Mouse (Mus musculus) lung, postnatal 36 days (tissue): ENCODE data around the gene Ppp1r1c.
"Not testable (repeated sequence)": the region's sequence is repeated elsewhere in the genome, so short reads cannot be mapped to it uniquely, and the experiment has no call there.

Experiments used
- DNase-seq: peaks from one replicate; pipeline ENCODE4 v3.0.0; 2022; ENCODE audit warnings: mixed read lengths

Gene Ppp1r1c

GRCm38 (mm10) chr2:79744164-79744563 is 36.6 kb downstream of the Ppp1r1c start:
- DNase-seq: no peak

DNA sequence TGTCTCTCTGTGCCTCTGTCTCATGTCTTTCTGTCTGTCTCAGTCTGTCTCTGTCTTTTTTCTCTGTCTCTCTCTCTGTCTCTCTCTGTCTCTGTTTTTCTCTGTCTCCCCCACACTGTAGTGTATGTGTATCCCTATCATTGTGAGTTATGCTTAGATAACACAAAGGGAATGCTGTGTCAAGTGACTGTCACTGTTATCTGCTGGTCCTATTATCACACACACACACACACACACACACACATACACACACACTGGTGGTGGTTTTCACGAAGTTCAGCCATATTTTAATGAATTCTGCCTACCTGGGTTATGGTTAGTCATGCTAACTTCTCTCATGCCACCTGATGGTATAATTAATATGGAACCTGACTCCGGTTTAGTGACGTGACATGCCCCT is 44.1 kb downstream of the Ppp1r1c start:
- DNase-seq: no peak

DNA sequence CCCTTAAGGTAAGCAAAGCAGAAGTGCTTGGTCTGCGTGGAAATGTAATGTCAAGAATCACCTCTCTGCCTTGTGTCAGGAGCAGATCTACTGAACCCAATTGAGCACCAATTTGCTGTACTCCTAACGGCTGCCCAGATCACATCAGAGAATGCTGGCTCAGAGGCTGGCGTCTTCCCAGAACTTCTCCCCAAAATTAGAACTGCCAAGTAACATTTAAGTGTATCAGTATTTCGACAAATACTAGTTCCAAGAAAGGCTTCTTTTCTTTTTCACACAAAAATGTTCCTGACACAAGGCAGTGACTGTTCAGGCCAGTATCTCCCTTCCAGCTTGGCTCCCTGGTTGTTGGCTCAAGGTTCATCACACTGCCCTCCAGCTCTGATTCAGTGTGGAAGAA is 52.4 kb downstream of the Ppp1r1c start:
- DNase-seq: peak; percentile 15

DNA sequence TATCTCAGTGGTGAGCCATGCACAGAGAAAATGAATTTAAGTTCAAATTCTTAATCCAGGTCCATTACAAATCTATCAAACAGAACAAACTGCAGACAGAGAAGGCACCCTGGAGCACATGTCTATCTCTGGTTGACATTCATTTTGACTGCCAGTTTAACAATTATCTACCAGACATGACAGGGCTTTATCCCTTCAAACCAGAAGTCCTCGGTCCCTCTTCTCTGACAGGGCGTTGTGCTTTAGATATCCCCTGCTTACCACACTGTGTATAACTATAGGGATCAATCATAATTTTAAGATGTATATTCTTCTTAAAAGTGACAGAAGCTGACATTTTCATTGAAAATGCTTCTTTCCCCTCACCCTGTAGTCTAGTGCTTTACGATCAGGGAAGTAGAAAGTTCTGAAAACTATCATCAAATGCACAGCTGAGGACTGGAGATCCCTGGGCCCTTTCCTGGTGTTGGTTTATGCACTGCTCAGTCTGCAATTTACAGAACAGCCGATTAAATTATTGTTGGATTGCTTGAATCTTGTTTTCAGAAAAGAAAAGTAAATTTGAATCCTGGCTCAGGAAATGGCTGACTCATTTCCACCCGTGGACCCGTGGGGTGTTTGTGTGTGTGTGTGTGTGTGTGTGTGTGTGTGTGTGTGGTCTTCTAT is 55.3 kb downstream of the Ppp1r1c start:
- no peak for DNase-seq

DNA sequence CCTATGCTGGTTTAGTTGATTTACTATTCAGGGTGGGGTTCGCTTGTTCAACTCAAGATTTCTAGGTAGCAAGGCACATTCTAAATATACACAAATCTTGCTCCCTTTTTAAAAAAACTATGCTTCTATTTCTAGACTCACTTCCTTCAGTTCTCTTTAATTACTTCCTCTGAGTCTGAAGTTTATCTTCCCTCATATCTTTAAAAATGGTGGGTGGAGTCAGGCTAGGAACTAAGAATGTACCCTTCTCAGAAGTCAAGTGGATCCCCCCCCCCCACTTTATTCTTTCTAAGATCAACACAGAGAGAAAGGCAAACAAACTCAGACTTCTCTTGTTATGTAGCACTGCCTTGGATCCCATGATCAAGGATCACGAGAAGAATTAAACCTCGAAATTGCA is 57.5 kb downstream of the Ppp1r1c start:
- DNase-seq: peak; percentile 57

DNA sequence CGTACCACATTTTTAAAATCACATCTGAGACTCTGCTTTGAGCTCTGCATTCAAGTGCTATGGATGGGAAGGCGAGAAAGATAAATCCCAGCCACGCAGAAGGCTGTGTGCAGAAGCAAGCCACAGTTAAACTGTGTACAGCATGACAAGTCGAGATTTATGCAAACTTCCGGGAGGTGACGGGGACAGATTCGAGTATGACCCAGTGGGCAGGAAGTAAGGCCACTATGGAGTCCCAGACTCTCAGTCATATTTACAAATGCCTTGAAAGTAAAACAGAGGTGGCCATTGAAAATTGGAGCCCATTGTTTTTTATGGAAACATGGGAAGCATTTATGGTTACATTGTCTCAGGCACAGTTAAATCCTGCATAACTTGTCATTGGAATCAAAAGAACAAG is 58.1 kb downstream of the Ppp1r1c start:
- peak; percentile 7 for DNase-seq

DNA sequence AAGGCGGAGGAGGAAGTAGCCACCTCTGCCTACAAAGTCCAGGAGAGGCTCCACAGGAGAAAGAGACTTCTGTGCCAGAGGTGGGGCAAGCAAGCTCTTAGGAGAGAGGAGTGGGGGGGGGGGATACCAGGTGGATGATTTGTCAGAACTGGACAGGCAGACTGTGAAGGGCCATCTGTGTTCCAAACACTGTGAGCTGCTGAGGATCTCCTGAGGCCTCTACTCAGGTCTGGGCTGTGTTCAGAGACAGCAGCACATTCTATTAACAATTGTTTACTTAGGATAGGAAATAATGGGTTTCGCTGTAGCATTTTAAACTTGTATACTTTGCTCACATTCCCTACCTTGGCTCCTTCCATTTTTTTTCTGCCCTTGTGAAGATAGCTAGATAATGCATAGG is 61.0 kb downstream of the Ppp1r1c start:
- DNase-seq: no peak

DNA sequence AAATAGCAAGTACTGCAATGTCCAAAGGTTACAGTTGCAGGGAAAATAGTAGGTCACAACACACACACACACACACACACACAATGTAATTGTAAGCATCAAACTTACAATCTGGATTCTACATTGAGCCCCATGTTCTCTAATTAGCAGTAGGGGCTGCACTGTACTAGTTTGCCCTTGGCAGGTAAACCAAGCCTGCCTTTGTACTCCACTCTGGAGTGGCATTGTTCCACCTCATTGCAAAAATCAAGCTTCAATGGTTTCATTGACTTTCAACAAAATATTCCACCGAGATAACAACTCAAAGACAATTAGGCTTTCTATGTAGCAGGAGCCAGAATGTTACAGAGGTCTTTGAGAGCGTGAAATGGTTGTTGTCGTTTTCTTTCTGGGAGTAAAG is 62.7 kb downstream of the Ppp1r1c start:
- DNase-seq: no peak

DNA sequence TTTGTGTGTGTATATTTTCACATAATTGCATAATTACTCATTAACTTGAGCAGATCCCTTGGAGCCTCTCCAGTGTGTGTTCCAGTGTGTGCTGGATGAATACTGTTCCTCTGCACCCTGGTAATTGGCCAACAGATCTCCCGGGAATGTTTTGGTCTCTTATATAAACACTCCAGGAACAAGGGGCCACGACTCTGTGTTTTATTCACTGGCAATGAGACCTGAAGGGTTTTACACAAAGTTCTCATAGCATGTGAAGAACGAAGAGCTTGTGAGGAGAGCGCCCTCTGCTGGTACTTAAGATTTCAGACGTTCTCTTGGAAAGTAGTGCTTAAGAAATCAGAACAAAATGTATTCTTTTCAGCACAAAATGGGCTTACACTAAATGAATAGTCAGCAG is 66.8 kb downstream of the Ppp1r1c start:
- peak; percentile 91 for DNase-seq

- no peak for DNase-seq
Measured at GRCm38 (mm10) chr2:79777801-79778200, 70.2 kb downstream of the Ppp1r1c start.

DNA sequence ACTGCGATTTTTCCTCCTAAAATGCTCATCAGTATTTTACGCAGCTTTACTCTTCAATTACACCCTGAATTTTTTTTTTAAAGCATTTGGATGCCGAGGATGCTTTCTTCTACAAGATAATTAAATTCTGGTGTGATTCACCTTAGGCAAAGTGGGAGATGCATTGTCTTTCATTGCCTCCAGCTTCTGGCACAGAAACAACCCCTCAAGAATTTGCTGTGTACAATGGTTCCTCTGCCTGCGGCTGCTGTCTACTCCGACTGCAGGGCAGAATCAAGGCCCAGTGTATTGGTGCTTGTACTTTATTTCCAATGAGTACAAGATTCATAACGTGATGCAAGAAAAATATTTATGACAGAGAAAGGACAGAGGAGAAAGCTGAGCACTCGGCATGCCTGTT is 73.2 kb downstream of the Ppp1r1c start:
- no peak for DNase-seq

- DNase-seq: no peak
Measured at GRCm38 (mm10) chr2:79785541-79786134, 78.1 kb downstream of the Ppp1r1c start.

- no peak for DNase-seq
Measured at GRCm38 (mm10) chr2:79786467-79786866, 78.9 kb downstream of the Ppp1r1c start.

GRCm38 (mm10) chr2:79793186-79793585 is 85.6 kb downstream of the Ppp1r1c start:
- no peak for DNase-seq

DNA sequence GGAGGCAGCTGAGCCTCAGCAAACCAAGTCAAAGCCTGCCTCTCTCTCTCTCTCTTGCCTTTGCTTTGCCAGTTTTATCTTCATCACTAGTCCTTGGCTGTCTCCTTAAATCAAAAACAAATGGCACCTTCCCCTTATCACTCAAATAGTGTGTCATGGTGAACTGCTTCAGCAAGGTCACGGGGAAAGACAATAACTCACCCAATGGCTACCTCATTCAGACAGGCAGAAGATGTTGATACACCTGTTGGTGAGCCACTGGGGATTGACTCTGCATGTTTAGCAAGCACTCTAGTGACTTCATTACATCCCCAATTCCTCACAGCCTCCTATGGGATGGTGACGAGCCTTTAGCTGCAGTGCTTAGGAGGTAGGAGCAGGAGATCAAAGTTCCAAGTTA is 89.9 kb downstream of the Ppp1r1c start:
- DNase-seq: no peak

DNA sequence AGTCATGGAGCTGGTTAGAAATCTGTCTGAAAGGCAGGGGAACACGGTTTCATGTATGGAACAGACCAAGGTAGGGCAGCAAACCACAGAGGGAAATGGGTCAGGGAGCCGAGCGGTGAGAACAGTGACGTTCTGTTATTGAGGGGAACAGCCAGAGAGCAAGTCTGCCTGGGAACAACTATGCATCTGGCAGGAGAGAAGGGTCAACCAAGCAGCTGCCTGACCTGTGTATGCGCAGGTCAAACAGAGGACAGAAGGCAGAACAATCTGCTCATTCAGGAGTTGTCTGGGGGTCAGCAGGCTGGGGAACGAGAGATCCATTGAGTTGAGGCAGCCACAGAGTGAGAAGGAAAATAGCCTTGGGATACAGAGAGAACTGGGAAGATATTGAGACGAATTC is 91.0 kb downstream of the Ppp1r1c start:
- DNase-seq: no peak

DNA sequence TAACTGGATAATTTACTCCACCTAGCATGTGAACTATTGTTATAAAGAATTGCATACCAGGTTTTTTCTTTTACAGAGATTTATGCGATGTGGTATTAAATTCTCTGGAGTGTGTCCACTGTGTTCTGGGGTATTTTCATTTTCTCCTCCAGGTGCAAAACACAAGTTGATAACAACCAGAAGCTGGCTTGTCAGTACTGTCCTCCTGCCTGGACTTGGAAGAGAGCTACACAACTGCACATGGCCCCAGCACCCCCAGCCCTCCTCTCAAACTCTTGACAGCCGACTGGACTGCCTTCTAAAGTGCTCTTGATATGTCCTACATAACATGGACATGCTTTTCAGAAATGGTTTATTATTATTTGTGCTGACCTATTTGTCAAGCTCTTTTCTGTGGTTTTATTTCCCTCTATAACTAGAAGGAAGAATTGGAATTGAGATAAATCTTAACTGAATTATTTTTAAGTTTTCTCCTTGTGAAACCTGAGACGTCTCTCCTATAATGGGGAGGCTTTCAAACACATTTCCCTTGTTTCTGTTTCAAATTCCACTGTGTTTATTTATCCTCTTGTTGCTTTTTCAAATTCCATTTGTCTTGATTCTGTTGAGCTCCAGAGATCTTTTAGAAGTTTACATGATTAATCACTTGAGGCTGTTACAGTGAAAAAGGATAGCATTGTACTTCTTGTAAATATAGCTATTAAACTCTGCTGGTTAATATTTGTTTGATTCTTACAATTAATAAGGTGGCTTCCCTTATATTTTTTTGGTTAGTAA is 108.3 kb downstream of the Ppp1r1c start:
- DNase-seq: no peak

GRCm38 (mm10) chr2:79819543-79819942 is 112.0 kb downstream of the Ppp1r1c start:
- DNase-seq: no peak

- no peak for DNase-seq
Measured at GRCm38 (mm10) chr2:79825853-79826252, 118.3 kb downstream of the Ppp1r1c start.

- no peak for DNase-seq
Measured at GRCm38 (mm10) chr2:79839090-79839489, 131.5 kb downstream of the Ppp1r1c start.

- peak; percentile 0 for DNase-seq
Measured at GRCm38 (mm10) chr2:79839513-79839912, 131.9 kb downstream of the Ppp1r1c start.

DNA sequence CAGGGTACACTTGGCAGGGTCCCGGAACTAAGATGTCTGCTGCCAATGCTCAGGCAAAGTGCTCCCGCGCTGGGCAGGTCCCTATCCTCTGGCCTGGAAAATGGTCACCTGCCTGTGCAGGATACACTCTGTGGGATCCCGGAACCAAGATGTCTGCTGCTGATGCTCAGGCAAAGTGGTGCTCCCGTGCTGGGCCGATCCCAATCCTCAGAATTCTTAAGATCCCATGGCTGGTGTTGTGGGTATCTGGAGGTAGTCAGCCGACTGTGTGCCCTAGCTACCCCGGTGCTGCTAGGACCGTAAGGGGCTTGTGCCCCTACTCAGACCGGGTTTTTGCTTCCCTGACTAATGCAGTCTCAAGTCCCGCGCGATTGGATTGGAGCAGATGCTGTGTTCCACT is 139.8 kb downstream of the Ppp1r1c start:
- not testable (repeated sequence) for DNase-seq

DNA sequence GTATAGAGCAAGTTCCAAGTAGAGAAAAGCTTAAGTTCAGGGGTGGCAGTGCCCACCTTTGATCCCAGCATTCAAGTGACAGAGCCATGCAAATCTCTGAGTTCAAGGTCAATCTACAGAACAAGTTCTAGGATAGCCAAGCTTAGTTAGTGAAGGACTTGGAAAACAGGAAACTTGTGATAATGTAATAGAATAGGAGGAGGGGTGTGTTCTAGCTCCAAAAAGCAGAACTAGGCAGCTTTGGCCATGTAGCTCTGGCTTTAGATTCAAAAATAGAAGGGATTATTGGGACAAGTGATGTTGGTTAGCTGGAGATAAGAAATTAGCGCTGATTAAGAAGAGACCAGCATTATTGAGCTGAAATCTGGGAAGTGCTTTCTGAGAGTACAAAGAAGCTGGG is 149.3 kb downstream of the Ppp1r1c start:
- no peak for DNase-seq
